Mouse (Mus musculus) large intestine, adult 2 months (tissue): ENCODE measurements around the gene Slamf9. TPM values are rescaled to one million over a fixed set of nuclear protein-coding genes. Genes with fewer than 3 reads are reported as not detected.
A peak's percentile ranks its signal among the peaks of the same experiment; 100 is the strongest.

Source experiments
- DNase-seq: peaks from one replicate; pipeline ENCODE4 v3.0.0-alpha.2; 2012; ENCODE audit warnings: low read depth, low spot score
- WGBS: fragments of 180-500 bp; shearing (Covaris S2); methylation state at CpG from one replicate; pipeline ENCODE4 v1.1.7; 2018; 5-methylcytosine and 5-hydroxymethylcytosine counted together
- polyA plus RNA-seq: library from polyadenylated mRNA; depleted of rRNA; stranded (reverse); fragments of >200 nt; gene quantifications from 2 replicates; pipeline ENCODE4 v1.2.3, GENCODE M21; 2012

Slamf9 gene
- polyA plus RNA-seq, 1 experiment, result 4.7 TPM

DNA sequence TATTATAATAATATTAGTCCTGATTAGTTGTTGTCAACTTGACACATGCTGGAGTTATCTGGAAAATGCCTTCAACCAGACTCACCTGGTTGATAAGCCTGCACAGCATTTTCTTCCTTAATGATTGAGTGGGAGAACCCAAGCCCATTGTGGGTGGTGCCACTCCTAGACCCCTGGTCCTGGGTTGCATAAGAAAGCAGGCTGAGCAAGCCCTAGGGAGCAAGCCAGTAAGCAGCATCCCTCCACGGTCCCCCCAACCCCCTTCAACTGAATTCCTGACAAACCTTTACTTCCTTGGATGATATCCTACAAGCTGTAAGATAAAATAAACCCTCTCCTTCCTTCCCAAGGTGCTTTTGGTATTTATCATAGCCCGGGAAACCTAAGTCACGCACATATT, 18.0 kb upstream of the Slamf9 start:
- DNase-seq, result no peak
- WGBS, result 40% methylated on average over 3 of the region's 3 CpGs

DNA sequence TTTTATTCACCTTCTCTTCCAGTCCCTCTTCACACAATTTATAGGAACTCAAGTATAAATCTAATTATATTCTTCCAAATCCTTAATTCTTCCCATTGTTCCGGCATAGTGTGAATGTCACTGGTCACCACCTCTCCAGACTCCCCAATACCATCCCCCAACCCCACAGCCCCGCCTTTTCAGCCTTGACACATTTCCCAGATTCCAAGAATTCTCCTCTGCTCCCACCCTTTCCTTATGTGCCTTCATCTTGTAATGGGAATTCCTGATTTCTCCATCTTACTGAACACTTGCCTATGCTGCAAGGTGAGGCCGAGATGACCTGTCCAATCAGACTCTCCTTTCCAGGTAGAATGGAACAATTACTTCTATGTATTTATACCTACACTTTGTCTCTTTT, 17.1 kb upstream of the Slamf9 start:
- WGBS, result 92% methylated on average over 3 of the region's 3 CpGs
- DNase-seq, result no peak

DNA sequence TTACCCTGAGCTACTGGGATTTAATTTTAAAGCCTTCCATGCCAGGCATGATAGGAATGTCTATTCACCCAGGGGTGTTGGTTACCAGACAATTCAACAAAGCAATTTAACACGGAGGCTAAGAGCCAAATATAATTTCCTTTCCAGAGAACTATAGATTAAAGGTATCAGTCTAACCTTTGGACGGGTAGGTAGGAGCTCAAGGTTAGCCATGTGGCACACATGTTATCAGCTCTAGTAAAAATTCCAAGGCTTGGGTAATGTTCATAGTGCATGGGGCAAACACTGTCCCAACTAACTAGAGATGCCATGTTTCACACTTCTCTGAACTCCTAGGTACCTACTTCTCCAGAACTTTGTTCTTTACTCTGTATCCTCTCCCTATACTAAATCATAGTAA, 13.6 kb upstream of the Slamf9 start:
- peak; percentile 88 for DNase-seq
- 23% methylated on average over 2 of the region's 2 CpGs for WGBS

DNA sequence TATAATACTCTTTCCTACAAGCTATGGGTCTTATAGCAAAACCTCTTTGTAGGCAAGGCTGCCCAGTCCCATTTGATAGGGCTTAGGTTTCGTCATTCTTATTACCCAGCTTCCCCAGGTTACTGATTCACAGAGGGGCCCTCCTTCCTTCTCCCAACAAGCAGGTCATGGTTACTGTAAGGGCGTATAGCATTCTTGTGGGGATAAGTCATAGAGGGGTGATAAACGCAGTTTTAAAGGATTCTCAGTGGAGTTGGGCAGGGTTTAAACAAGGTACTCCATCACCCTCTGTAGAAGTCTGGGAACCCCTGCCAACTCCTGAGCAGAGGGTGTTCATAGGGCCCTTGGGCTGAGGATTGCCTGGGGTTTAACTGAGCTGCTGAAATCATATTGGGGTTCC, 12.6 kb upstream of the Slamf9 start:
- WGBS, result 27% methylated on average over 3 of the region's 3 CpGs
- peak; percentile 90 for DNase-seq

DNA sequence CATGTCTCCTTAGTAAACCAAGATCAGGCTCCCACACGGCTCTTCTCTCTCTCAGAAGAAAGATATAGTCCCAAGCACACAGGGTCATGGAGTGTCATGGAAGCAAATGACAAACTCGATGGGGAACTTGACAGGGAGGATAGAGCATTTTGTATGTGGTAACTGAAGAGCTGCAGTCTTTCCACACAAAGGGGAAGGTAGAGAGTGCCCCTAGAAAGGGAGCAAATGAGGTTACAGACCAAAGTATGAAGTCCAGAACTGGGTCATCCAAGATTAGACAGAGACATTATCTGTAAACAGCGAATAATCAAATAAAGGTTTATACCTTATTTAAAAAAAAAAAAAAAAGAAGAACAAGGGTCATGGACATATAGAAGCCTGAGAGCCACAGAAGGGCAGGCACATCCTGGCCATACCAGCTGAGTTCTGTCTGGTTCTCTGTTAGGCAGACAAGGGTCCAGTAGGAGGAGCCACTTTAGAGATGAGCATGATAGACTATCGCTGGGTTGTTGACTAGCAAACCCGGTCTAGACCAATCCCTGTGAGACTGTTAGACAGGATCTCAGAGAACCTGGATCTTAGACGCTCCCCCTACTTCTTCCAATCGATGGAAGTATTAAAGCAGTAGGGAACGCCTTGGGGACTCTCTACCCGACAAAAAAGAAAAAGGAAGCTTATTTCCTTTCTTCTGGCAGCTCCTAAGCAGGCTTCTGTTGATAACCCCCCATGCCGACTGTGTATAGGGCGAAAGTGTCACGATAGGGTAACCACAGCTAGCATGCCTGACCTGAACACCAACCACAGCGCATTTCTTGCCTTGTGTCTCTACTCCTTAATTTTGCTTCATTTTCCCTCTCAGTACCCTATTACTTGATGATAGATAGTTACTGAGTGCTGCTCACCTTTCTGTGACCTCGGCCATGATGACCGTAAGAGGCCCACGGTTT, 11.5 kb upstream of the Slamf9 start:
- 80% methylated on average over 16 of the region's 16 CpGs for WGBS
- no peak for DNase-seq

DNA sequence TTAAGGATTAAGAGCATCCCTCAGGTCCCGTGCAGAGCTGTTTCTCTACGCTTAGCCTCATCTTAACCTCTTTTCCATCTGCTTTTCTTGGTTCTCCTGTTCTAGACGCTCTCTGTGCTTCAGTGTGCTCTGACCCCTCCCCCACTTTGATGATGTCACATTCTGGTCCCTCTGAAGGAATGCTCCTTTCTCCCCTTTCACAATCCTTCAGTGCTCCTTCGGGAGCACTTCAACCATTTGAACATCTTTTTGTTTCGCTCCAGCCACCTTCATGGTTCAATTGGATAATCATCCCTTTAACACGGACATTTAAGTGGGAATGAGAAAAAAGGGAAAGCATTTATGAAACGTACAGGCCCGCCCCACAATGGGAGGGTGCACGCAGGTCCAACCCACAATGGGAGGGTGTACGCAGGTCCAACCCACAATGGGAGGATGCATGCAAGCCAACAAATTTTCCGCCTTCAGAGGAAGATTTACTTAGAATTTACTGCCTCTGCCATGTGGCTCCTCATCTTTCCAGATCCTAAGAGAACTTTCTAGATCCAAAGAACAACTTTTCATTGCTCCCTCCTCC, 6.8 kb upstream of the Slamf9 start:
- no peak for DNase-seq
- 88% methylated on average over 11 of the region's 11 CpGs for WGBS

DNA sequence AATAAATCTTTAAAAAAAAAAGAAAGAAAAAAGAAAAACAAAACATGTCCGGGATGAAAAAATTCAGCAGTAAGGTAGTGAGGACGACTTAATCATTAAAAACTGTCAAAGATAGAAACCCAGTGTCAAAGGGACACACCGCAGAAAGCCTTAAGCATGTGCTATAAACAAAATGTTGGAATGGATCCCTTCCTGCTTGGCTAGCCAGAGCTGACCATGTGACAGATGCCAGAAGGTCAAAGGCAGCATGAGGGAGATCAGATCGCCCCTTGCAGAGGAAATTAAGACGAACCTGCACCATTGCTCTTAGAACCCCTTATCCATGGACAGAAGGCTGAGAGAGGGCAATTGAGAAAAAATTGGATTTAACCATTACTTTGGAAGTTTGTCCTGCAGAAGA, 5.8 kb upstream of the Slamf9 start:
- no peak for DNase-seq

DNA sequence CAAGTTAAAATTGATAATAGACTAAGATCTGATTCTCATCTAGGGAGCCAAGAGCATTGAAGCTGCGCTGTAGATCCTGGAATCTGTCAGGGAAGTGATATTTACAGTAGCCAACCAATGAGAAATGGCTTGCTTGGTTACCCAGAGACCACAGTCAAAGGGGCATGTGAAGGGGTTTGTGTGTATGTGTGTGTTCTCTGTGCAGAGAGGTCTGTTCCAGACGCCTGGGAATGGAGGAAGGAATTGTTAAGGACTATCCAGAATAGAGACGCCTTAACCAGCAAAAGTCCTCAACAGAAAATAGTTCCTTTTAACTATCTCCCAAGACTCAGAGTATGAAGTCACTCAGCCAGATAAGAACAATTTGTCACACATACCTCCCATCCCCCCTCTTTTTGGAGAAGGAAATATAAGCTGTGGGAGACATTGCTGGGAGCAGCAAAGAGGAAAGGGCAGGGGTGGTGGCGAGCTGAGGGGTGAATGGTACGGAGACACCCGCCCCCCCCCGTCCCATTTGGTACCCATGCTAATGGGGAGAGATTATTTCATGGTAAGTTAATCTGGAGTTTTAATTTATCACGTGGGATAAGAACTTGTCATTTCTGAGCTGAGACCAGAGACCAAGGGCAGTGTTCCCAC, 5.2 kb upstream of the Slamf9 start:
- DNase-seq, result no peak
- WGBS, result 75% methylated on average over 8 of the region's 8 CpGs

More for the DNA sequence above, 5.8 kb upstream of the Slamf9 start:
- 68% methylated on average over 5 of the region's 5 CpGs for WGBS

DNA sequence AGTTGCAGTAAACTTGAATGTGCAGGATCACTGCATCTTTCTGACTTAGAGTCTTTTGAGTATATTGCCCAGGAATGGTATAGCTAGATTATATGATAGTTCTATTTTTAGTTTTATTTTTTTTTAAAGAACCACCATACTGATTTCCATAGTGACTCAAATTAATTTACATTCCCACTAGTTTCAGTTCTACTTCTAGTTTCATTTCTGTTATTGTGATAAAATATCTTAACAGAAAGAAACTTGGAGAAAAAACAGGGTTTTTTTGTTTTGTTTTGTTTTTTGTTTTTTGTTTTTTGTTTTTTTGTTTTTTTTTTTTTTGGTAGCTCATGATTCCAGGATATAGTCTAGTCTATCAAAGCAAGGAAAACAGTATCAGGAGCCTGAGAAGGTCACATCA, 2.2 kb upstream of the Slamf9 start:
- DNase-seq, result no peak

DNA sequence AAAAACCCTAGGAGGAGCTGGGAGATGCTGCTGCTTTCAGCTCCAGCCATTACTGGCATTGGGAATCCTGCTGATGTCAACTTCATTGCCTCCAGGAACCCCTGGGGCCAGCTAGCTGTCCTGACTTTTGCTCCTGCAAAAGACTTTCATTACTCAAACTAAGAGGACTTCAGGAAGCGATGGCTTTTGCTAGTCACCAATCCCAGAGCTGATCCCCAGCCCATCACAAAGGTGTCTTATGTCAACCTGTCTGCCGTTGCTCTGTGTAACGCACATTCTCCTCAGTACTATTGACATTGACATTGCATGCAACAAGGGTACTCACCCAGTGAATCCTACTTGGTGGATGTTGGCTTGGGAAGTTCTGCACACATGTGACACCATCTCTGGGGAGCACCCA, 962 bp upstream of the Slamf9 start:
- 86% methylated on average over 3 of the region's 3 CpGs for WGBS

DNA sequence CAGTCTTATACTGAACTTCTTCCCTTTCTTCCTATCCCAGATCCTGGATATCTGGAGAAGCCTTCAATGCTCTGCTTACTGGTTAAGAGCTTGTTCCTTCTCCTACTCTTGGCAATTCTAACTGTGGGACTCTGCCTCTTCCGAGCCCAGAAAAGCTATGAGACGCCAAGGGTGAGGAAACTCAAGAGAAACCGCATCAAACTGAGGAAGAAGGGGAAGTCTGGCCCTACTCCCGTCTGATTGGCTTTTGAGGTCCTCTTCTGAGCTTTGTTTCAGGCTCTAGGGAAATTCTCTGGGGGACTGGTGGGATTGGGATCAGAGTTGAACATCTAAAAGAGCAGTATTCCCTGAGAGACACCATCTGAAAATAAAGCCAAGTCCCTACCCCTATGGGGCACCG, 2.9 kb downstream of the Slamf9 start:
- 84% methylated on average over 5 of the region's 5 CpGs for WGBS
- no peak for DNase-seq

More for the DNA sequence above, 962 bp upstream of the Slamf9 start:
- no peak for DNase-seq

DNA sequence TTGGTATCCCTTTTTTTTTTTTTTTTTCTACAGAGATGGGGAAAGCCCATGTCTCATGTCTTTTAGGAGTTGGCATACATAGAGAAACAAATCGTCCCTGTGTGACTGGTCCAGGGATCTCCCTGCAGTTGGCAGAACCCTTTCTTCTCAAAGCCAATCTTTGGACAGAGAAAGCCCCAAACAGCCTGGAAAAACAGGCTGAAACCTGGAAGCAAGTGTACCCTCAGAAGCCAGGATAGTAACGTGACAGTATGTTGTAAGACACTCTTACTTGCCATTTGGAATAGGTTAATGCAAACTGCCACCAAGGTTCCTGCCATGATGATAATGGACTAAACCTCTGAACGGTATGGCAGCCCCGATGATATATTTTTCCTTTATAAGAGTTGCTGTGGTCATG, 5.2 kb downstream of the Slamf9 start:
- WGBS, result 88% methylated on average over 4 of the region's 4 CpGs
- no peak for DNase-seq

DNA sequence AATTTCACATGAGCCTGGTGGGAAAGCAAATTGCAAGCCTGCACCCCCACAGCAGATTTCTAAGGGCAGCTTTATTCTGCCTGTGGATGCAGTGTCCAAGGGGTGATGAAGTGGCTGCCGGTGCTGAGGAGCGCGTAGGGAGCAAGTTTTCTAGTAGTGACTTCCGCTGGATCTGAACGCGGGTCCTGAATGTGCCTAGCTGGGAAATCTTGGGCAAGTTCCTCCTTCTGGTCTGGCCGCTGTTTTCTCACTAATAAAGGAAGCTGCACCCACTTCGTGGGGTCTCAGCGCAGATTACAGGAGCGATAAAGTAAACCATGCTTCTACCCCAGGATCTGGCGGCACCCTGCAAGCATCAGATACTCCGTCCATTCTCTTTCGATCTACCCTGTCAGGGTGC, 6.0 kb downstream of the Slamf9 start:
- WGBS, result 29% methylated on average over 13 of the region's 13 CpGs

DNA sequence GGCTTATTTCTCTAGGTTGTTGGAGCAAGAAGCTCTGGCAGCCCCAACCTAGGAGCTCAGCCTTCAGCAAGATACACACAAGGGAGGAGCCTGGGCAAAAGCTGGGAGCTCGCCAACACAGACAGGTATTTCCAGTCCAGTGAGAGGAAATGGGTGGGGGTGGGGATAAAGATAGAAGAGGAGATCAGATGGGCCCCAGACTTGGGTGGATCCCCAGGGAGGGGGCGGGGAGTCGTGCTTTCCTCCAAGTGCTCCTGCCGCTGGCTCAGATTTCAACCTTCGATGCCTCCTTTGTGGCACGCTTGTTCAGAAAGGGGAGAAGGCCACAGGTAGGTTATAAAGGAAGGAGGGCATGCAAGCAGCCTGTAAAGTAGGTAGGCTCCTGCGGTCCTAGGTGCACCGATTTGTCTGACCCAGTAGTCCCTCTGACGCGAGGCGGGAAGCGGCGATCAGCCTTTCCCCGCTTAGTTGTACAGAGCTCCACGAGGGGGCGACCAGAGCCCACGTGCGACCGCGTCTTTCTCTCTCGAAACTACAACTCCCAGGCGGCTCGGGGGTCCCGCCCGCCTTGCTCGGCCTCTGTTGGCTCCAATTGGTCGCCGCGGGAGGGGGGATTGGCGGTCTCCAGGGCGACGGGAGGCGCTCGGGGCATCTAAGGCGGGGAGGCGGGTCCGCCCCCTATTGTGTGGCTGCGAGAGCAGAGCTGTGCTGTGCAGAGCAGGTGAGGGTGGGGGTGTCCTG, 6.6 kb downstream of the Slamf9 start, which contains the start of gene Igsf9:
Gene Igsf9 (plus strand): TSS at position 249 of the 741 bp plus-strand sequence.
- DNase-seq, result peak; percentile 97
- under 1% methylated on average over 38 of the region's 38 CpGs for WGBS

More for the DNA sequence above, 6.0 kb downstream of the Slamf9 start:
- no peak for DNase-seq

DNA sequence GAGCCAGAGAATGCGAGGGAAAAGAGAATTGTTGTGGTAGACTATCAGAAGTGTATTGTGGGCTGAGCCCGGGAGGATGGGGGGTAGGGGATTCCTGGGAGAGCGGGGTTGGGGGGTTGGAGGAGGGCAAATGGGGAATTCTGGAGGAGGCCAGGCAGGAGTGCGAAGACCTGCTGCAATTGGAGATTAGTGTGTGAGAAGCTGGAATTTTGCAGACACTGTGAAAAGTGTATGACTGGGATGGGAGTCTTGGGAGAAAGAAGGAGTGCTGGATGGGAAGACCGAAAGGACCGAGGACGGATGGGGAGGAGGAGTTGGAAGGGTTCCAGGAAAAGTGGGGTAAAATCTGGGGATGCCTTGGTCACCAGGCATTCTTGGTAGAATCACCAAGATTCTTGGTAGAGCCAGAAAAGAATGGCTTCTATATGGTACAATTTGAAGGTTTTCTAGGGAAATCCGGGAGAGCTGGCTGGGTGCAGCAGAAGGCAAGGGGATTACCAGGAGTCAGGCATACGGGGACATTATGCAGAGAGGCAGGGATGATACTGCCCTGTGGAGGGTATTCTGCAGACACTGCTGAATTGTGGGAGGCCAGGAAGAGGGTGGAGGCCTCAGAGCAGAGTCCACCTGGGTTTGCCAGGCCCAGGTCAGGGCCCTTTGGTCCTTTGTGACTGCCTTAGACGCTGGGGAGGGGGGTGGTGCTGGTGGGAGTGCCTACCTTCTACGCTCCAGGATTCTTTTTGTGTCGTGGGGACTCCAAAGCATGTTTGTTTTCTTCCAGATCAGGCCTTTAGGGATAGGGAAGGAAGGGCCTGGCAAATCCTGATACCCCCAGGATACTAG, 7.6 kb downstream of the Slamf9 start:
- WGBS, result 16% methylated on average over 12 of the region's 12 CpGs
- no peak for DNase-seq

DNA sequence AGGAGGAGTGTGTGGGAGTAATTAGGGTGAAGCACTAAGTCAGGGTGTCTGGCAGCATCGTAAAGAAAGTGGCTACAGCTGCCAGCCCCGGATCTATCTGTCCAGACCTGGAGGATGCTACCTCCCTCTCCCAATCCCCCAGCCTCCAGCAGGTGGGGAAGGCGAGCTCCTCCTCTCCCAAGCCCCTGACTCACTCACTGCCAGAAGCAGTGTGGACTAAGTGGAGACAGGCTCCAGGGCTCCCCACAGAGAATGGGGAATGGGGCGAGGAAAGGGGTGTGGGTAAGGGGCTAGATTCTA, 8.2 kb downstream of the Slamf9 start:
- 61% methylated on average over 4 of the region's 4 CpGs for WGBS

DNA sequence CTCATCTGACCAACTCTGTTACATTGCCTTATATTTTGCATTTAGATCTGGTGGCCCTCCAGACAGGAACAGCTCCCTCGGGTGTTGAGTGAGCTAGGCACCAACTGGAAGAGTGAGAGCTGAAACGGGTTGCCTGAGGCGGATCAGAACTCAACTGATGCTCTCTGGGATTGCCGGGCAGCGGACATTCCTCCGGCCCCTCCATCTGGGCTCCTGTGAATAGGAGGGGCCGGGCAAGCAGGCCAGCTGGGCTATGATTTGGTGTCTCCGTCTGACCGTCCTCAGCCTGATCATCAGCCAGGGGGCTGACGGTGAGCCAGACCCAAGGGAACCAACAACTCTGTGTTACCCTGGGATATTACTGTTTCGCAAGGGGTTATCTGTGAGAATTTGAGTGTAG, 9.1 kb downstream of the Slamf9 start:
- DNase-seq, result no peak
- 80% methylated on average over 11 of the region's 11 CpGs for WGBS

More for the DNA sequence above, 8.2 kb downstream of the Slamf9 start:
- no peak for DNase-seq

DNA sequence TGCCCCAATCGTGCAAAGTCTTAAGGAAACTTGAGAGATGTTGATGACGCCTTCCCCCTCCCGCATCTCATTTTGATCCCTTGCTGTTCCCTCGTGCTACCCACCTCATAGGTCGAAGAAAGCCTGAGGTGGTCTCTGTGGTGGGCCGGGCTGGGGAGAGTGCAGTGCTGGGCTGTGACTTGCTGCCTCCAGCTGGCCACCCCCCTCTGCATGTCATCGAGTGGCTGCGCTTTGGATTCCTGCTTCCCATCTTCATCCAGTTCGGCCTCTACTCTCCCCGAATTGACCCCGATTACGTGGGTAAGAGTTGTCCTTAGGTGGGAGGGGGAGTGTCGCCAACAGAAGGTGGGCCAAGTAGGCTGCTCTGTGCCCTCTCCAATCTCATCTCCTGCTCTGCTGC, 9.5 kb downstream of the Slamf9 start:
- DNase-seq, result no peak
- 83% methylated on average over 13 of the region's 13 CpGs for WGBS

DNA sequence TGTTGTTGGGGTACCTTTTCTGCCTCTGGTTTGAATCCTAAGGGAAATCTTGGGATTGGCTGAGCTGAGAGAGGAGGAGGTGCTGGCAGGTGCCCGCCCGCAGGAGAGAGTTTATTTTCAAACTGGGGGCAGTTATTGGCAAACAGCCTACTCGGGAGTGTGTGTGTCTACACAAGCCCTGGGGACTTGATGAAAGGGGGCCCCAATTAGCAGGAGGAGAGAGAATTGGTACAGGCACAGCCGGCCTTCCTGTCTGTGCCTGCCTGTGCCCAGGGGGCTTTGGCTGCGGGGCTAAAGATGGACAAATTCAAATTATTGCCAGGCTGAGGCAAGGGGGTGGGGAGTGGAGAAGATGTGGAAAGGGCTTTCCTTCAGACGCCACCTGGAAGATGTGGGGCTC, 10.7 kb downstream of the Slamf9 start:
- no peak for DNase-seq
- 87% methylated on average over 6 of the region's 6 CpGs for WGBS
